Mouse (Mus musculus): ENCODE data around the gene Atp5mpl.
"Not testable (repeated sequence)": the region's sequence is repeated elsewhere in the genome, so short reads cannot be mapped to it uniquely, and the experiment has no call there.

The Atp5mpl gene

GRCm38 (mm10) chr12:111950486-111950885 lies 16.3 kb downstream of the Atp5mpl start:
- DNase-seq (ENCODE audit: low spot score) = no peak

- no peak for DNase-seq (ENCODE audit: low spot score)
These were observed 20.1 kb downstream of the Atp5mpl start for GRCm38 (mm10) chr12:111946716-111947115.

- not testable (repeated sequence) for DNase-seq (ENCODE audit: low spot score)
These were observed 20.8 kb downstream of the Atp5mpl start for GRCm38 (mm10) chr12:111945765-111946655.

- DNase-seq (ENCODE audit: low spot score) = no peak
These were observed 21.7 kb downstream of the Atp5mpl start for GRCm38 (mm10) chr12:111945115-111945514.

GRCm38 (mm10) chr12:111944065-111944987 lies 22.5 kb downstream of the Atp5mpl start:
- DNase-seq (ENCODE audit: low spot score) = not testable (repeated sequence)

- no peak for DNase-seq (ENCODE audit: low spot score)
These were observed 23.2 kb downstream of the Atp5mpl start for GRCm38 (mm10) chr12:111943421-111944064.

GRCm38 (mm10) chr12:111938623-111939177 lies 28.1 kb downstream of the Atp5mpl start:
- no peak for DNase-seq (ENCODE audit: low spot score)

- DNase-seq (ENCODE audit: low spot score) = peak; percentile 66
These were observed 29.8 kb downstream of the Atp5mpl start for GRCm38 (mm10) chr12:111936706-111937550.

GRCm38 (mm10) chr12:111933971-111934370 lies 32.8 kb downstream of the Atp5mpl start:
- no peak for DNase-seq (ENCODE audit: low spot score)

GRCm38 (mm10) chr12:111933032-111933704 lies 33.6 kb downstream of the Atp5mpl start:
- no peak for DNase-seq (ENCODE audit: low spot score)

GRCm38 (mm10) chr12:111932513-111932912 lies 34.3 kb downstream of the Atp5mpl start:
- DNase-seq (ENCODE audit: low spot score) = no peak

GRCm38 (mm10) chr12:111931411-111932025 lies 35.3 kb downstream of the Atp5mpl start:
- no peak for DNase-seq (ENCODE audit: low spot score)

- no peak for DNase-seq (ENCODE audit: low spot score)
These were observed 38.3 kb downstream of the Atp5mpl start for GRCm38 (mm10) chr12:111928411-111928966.

GRCm38 (mm10) chr12:111927338-111927737 lies 39.4 kb downstream of the Atp5mpl start:
- DNase-seq (ENCODE audit: low spot score) = no peak

- DNase-seq (ENCODE audit: low spot score) = no peak
These were observed 43.7 kb downstream of the Atp5mpl start for GRCm38 (mm10) chr12:111923117-111923516.

- no peak for DNase-seq (ENCODE audit: low spot score)
These were observed 46.7 kb downstream of the Atp5mpl start for GRCm38 (mm10) chr12:111920046-111920445.

- DNase-seq (ENCODE audit: low spot score) = no peak
These were observed 50.1 kb downstream of the Atp5mpl start for GRCm38 (mm10) chr12:111916514-111917217.

GRCm38 (mm10) chr12:111915781-111916180 lies 51.0 kb downstream of the Atp5mpl start:
- DNase-seq (ENCODE audit: low spot score) = no peak

GRCm38 (mm10) chr12:111914031-111914430 lies 52.7 kb downstream of the Atp5mpl start:
- DNase-seq (ENCODE audit: low spot score) = no peak
